Mouse (Mus musculus) kidney, adult 2 months (tissue): ENCODE measurements at regions not wholly inside any gene's neighbourhood (a gene's known extent, or its start where the extent isn't known, plus 50 kb on each side); places are given as distances from the start of the nearest gene placed in this dataset.
"Not testable (repeated sequence)": the region's sequence is repeated elsewhere in the genome, so short reads cannot be mapped to it uniquely, and the experiment has no call there.

Experiments
- DNase-seq: peaks from one replicate; pipeline ENCODE4 v3.0.0; 2021
- H3K27ac ChIP-seq: fragments of 200-500 bp; 2 replicates; pipeline ENCODE4 v1.5.1; 2012; ENCODE audit warnings: low read depth, low read length, control low read depth, inconsistent platforms; ENCODE audit not compliant: insufficient read depth
- H3K27me3 ChIP-seq: fragments of 200-500 bp; replicated peaks from 2 replicates; pipeline ENCODE4 v1.6.1; 2012; ENCODE audit warnings: mild to moderate bottlenecking, moderate library complexity, low read length, inconsistent platforms; ENCODE audit not compliant: control insufficient read depth, insufficient read depth
- H3K36me3 ChIP-seq: fragments of 200-500 bp; 2 replicates; pipeline ENCODE4 v1.6.1; 2012; ENCODE audit warnings: mild to moderate bottlenecking, moderate library complexity, low read length, inconsistent platforms; ENCODE audit not compliant: control insufficient read depth, insufficient read depth
- H3K4me1 ChIP-seq: fragments of 200-500 bp; 2 replicates; pipeline ENCODE4 v1.6.1; 2011; ENCODE audit warnings: low read length; ENCODE audit not compliant: control insufficient read depth, insufficient read depth
- H3K4me3 ChIP-seq: fragments of 200-500 bp; 2 replicates; pipeline ENCODE4 v1.5.1; 2011; ENCODE audit warnings: mild to moderate bottlenecking, low read depth, low read length, control low read depth; ENCODE audit not compliant: insufficient read depth
- CTCF ChIP-seq: fragments of 200-500 bp; conservative IDR thresholded peaks from 2 replicates; pipeline ENCODE4 v1.5.1; 2011; ENCODE audit warnings: low read depth, mild to moderate bottlenecking, control low read depth, low read length, moderate library complexity, mixed read lengths; ENCODE audit not compliant: insufficient read depth, insufficient read length
- POLR2A ChIP-seq: fragments of 200-500 bp; IDR thresholded peaks from one replicate; pipeline ENCODE4 v1.6.1; 2011; ENCODE audit warnings: low read depth, low read length, control low read depth
- WGBS: fragments of 180-500 bp; shearing (Covaris S2); methylation state at CpG from one replicate; pipeline ENCODE4 v1.1.7; 2018; 5-methylcytosine and 5-hydroxymethylcytosine counted together

DNA sequence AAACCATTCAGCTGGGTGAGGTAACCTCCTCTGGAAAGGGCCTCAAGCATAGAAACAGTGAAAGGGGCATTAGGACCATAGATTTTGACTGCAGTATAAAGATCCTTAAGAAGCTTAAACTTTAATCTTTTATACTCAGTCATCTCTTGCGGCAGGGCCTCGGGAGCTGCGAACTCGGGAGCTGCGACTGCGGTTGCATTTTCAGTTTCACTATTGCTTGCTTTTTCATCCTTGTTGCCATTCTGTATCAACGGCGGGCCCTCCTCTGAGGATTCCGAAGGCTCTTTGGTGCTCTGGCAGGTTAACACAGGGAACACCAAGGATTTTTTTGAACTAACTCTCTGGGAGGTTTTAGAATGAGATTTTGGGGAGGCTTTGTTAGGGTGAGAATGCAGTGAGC, 333.9 kb downstream of the Impad1 start:
- no peaks in the 10 kb centered on the region for H3K36me3 ChIP-seq
- 91% methylated on average over 9 of the region's 9 CpGs for WGBS
- H3K27ac ChIP-seq: no peak overlapping the region
- H3K4me1 ChIP-seq: no peaks in the 10 kb centered on the region
- no peaks in the 10 kb centered on the region for H3K27me3 ChIP-seq
- TF ChIP-seq POLR2A: no peak
- no peak for TF ChIP-seq CTCF
- H3K4me3 ChIP-seq: no peak overlapping the region
- DNase-seq: no peak

DNA sequence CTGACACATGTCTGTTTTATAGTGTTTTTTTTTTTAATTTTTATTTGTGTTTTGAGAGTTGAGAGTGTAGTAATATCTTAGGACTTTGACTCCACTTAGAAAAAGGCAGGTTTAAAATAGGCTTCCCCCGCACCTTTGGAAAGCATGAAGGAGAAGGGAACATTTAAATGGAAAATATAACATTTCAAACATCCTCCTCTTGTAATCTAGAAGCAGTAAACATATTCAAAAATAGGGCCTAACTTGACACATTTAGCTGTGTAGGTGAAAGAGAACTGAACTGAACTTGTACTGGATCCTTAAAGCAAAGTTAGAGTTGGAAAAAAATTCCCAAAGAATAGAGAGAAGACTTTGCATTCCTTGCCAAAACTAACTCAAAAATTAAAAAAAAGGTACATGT, 343.1 kb downstream of the Impad1 start:
- 95% methylated on average over 1 of the region's 1 CpGs for WGBS
- DNase-seq: no peak

GRCm38 (mm10) chr4:4442650-4443049, 350.5 kb downstream of the Impad1 start:
- Histone ChIP-seq H3K36me3 (no peaks in the 10 kb centered on the region), H3K27me3 (no peaks in the 10 kb centered on the region), H3K4me1 (no peaks in the 10 kb centered on the region), H3K4me3 (no peak overlapping the region), H3K27ac (no peak overlapping the region)
- 84% methylated on average over 2 of the region's 2 CpGs for WGBS
- TF ChIP-seq POLR2A (no peak), CTCF (no peak)
- no peak for DNase-seq

More for the DNA sequence above, 343.1 kb downstream of the Impad1 start:
- H3K4me3 ChIP-seq: no peak overlapping the region
- H3K36me3 ChIP-seq: no peaks in the 10 kb centered on the region
- no peak overlapping the region for H3K27ac ChIP-seq
- H3K4me1 ChIP-seq: no peaks in the 10 kb centered on the region
- no peaks in the 10 kb centered on the region for H3K27me3 ChIP-seq
- TF ChIP-seq POLR2A (no peak), CTCF (no peak)

DNA sequence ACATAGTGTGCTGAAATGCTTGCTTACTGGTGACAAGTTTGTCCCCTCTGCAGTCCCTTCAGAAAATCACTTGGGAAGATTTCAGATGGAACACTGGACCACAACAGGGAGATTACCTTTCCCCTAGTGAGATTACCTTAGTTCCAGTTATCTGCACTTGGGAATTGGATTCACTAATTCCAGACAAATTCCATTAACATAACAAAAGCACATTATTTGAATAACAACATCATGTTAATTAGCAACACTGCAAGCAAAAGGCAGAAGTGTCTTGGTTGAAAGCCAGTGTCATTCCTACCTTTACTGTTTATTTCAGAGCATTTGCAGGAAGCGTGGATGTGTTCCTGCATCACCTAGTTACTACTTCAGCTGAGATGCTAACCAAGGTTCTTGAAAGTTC, 355.6 kb downstream of the Impad1 start:
- no peak for TF ChIP-seq POLR2A
- TF ChIP-seq CTCF: no peak
- Histone ChIP-seq H3K27ac (no peak overlapping the region), H3K4me3 (no peak overlapping the region), H3K36me3 (no peaks in the 10 kb centered on the region), H3K4me1 (no peaks in the 10 kb centered on the region), H3K27me3 (no peaks in the 10 kb centered on the region)
- 89% methylated on average over 1 of the region's 1 CpGs for WGBS
- DNase-seq: no peak

GRCm38 (mm10) chr4:4424526-4424925, 347.2 kb upstream of the Sdr16c6 start:
- H3K27ac ChIP-seq, DNase-seq, H3K27me3 ChIP-seq, H3K4me3 ChIP-seq, H3K4me1 ChIP-seq, H3K36me3 ChIP-seq: not testable (repeated sequence)
- WGBS: 25% methylated on average over 7 of the region's 7 CpGs

GRCm38 (mm10) chr4:4403812-4404211, 326.5 kb upstream of the Sdr16c6 start:
- no peak for DNase-seq
- no peak overlapping the region for H3K4me3 ChIP-seq
- WGBS: 76% methylated on average over 2 of the region's 2 CpGs

GRCm38 (mm10) chr4:4397410-4397809, 320.1 kb upstream of the Sdr16c6 start:
- 79% methylated on average over 4 of the region's 4 CpGs for WGBS
- no peaks in the 10 kb centered on the region for H3K36me3 ChIP-seq
- H3K27ac ChIP-seq: no peak overlapping the region
- H3K4me3 ChIP-seq: no peak overlapping the region
- no peak for DNase-seq
- no peaks in the 10 kb centered on the region for H3K27me3 ChIP-seq
- H3K4me1 ChIP-seq: no peaks in the 10 kb centered on the region
- TF ChIP-seq POLR2A: no peak
- no peak for TF ChIP-seq CTCF

More at GRCm38 (mm10) chr4:4403812-4404211, 326.5 kb upstream of the Sdr16c6 start:
- TF ChIP-seq CTCF: no peak
- no peak for TF ChIP-seq POLR2A
- no peaks in the 10 kb centered on the region for H3K27me3 ChIP-seq
- H3K4me1 ChIP-seq: no peaks in the 10 kb centered on the region
- no peak overlapping the region for H3K27ac ChIP-seq
- H3K36me3 ChIP-seq: no peaks in the 10 kb centered on the region

GRCm38 (mm10) chr4:4380024-4380590, 302.8 kb upstream of the Sdr16c6 start:
- WGBS: 68% methylated on average over 3 of the region's 3 CpGs
- Histone ChIP-seq H3K27ac (no peak overlapping the region), H3K4me1 (no peaks in the 10 kb centered on the region), H3K4me3 (no peak overlapping the region), H3K36me3 (no peaks in the 10 kb centered on the region), H3K27me3 (no peaks in the 10 kb centered on the region)
- no peak for DNase-seq
- TF ChIP-seq CTCF: no peak
